Mouse (Mus musculus) spleen, embryonic (tissue): Measurements from ENCODE around the gene Aplp1.

Experiments used
- CTCF ChIA-PET: fragments of 350-600 bp; sonication (Branson Sonifier 250); formaldehyde crosslinking; loops from one replicate; lab custom pipeline; 2022; lab: Charles Lee

The Aplp1 gene

DNA sequence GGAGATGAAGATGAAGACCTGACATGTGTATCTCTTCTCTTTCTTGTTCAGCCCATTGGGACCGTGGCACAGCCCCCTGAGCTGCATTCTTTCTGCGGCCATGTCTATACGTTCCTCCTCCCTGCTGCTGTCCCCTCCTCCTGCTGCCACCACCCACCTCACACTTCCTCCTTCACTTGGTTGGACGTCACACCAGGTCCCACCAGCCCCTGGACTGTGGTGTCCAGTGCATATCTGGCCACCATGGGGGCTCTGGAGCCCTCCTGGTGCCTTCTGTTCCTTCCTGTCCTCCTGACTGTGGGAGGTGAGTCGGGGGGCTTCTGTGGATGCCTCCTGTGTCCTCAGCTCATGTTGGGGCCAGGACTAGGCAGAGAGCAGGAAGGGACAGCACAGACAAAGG lies 31.7 kb downstream of the Aplp1 start, which contains the start of gene Tyrobp:
Tyrobp (plus strand) TSS at position 165 of the 400 bp plus-strand sequence.
- CTCF ChIA-PET = no interaction called here

DNA sequence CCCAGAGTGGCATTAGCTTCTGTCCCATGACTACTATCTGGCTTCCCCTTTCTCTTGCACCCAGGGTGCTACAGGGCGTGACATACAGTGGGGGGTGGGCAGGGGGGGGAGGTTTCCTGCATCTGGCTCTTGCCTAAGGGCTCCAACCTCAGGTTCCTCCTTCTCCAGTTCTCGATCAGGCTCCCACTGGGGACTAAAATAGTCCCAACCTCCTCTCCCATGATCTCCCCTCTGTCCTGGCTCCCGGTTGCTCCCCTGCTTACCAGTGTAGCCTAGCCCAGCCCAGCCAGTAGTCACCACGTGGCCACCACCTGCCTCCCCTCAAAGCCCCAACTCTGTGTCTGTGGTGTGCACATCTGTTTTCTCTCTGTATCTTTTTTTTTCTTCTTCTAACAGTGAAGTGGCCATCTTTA lies 32.6 kb downstream of the Aplp1 start:
- CTCF ChIA-PET = no interaction called here

DNA sequence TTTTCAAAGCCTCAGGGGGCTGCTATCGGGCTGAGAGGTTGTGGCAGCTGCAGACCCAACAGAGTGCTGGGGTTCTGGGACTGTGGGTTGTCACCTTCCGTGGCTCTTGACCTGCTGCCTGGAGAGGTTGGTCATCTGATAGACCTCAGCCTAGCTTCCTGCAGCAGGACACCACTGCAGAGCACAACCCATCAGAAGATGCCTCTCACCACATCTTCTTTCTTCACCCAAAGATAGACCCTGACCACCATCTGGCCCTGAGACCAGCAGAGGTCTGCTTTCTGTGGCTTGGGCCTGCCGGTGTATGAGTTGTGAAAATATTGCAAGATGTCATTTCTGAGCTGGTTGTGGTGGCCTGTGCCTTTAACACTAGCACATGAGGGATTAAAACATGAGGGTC lies 34.3 kb downstream of the Aplp1 start:
- CTCF ChIA-PET = interaction anchor here (1.1 kb wide), 1 partner anchor 8 kb away, joined by 4 read pairs; no protein-coding TSS in a partner anchor

GRCm38 (mm10) chr7:30409789-30410188 lies 35.5 kb downstream of the Aplp1 start:
- CTCF ChIA-PET = interaction anchor here (1.1 to 1.5 kb wide), 3 partner anchors 9 to 16 kb away, joined by 3 to 4 read pairs (median 4); partner anchors contain the start of gene Nfkbid

DNA sequence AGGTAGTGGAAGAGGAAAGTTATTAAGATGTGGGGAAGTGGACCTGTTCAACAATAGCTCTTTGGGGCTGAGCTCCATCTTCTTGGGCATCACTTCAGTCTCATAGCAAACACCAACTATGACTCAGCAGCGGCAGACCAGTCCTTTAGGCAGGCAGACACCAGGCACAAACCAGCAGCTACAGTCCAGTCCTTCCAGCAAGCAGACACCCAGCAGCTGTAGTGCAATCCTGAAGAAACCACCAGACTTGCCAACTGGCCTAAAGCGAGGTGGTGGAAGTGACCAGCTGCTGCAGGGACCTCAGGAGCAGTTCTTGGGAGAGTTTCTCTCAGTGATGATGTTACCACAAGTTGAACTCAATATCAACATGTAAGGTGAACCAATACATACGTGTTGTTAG lies 36.7 kb downstream of the Aplp1 start:
- CTCF ChIA-PET = interaction anchor here (0.6 kb wide), 1 partner anchor 36 kb away, joined by 5 read pairs; no protein-coding TSS in a partner anchor

GRCm38 (mm10) chr7:30402343-30402742 lies 43.0 kb downstream of the Aplp1 start:
- CTCF ChIA-PET = no interaction called here

DNA sequence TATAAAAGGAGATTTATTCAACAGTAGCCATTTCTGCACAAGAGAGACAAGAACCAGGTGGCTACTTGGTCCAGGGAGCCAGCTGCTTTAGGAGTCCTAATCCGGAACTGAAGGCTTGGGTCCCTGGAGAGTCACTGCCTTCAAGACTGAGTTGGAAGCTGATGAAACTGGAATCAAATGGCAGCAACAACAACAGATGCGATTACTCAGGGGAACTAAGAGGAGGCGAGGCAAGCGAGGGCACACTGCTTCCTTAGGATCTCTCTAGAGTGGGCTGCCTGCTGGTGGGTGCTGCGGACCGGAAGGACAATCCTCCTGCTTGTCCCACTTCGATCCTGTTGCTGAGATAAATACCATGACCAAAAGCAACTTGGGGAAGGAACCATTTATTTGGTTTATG lies 45.7 kb downstream of the Aplp1 start:
- CTCF ChIA-PET = no interaction called here

DNA sequence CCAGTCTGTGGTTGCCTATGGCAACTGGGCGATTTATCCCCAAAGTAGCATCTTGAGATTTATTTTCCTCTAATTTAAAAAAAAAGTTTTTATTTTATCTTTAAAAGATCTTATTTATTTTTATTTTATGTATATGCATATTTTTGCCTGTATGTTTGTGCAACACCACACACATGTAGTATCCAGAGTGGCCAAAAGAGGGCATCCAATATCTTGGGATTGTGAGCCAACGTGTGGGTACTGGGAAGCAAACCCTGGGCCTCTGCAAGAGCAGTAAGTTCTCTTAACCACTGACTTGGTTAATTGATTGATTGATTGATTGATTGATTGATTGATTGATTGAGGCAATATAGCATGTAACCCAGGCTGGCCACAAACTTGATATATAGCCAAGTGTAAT lies 50.5 kb downstream of the Aplp1 start:
- CTCF ChIA-PET = interaction anchor here (0.7 kb wide), 1 partner anchor 25 kb away, joined by 3 read pairs; no protein-coding TSS in a partner anchor

DNA sequence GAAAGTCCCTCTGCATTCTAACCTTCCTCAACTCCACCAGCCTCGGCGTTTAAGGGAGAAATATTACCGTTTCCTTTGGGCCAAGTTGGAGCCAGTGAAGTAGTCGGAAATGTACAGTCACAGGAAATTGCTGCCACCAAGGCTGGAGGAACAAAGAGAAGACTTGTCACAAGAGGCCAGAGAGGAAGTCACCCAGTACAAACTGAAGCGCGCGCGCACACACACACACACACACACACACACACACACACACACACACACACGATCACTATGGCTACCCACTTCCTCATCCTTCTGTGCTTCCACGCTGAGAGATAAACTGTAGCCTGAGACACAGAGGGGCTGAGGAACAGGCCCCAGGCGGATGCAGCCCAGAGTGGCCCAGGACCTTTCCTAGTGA lies 51.0 kb downstream of the Aplp1 start:
- CTCF ChIA-PET = interaction anchor here (0.7 kb wide), 1 partner anchor 26 kb away, joined by 3 read pairs; no protein-coding TSS in a partner anchor

DNA sequence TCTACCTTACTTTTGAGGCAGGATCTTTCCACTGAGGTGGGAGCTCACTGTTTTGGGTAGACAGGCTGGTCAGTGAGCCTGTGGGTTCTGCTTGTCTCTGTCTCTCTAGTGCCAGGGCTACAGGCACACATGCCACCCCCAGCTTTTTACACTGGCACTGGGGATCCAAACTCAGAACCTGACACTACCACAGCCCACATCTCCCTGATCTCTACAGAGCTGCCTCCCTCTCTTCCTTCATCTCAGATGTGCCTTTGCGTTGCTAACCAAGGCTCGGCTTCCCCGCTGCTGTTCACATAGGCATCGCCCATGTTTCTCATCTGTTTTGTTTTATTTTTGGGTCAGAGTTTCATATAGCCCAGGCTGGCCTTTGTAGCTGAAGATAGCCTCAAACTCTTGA lies 51.7 kb downstream of the Aplp1 start:
- CTCF ChIA-PET = interaction anchor here (0.7 kb wide), 1 partner anchor 16 kb away, joined by 4 read pairs; no protein-coding TSS in a partner anchor

DNA sequence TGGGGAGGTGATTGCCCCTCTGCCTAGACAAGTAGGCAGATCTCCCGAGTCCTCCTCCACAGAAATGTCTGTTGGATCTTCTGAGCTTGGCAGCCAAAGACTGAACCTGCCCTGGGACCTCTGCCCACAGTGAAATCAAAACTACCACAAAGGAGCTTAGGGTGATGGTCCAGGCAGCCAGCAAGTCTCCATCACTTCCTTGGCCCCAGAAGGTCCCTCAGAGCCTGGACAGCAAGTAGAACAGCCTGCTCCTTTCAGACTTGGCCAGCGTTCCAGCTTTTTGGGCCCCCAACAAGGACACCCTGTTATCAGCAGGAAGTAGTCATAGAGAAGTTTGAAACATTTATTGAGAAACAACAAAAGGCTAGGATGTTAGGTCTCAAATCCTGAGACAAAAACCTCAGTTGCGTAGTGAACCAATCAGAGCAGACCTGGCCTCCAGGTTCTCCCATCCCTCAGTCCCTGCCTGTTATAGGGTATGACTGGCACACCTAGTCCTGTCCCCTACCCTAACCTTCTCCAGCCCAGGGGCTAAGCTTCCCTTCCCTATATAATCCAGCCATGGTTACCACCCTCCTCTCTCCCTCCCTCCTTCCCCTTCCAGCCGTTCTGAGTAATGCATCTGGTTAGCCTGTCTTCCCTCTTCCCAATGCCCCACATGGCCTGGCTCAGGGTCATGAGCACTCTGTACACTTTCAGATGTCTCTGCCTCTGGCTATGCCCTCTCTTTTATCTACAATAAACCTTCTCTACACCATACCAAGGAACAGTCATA lies 52.4 kb downstream of the Aplp1 start:
- CTCF ChIA-PET = interaction anchor here (0.7 to 1.4 kb wide), 2 partner anchors 17 to 30 kb away, joined by 3 to 4 read pairs; no protein-coding TSS in a partner anchor
